Mouse (Mus musculus): ENCODE results near the gene Gm8773.

Gm8773 gene

GRCm38 (mm10) chr5:5573749-5574317 is at the start of gene Gm8773:
Gene Gm8773, plus strand, starts transcription at chr5:5573799.
- H3K27me3 ChIP-seq (ENCODE audit: control insufficient read depth, insufficient read depth, low read length, poor library complexity, severe bottlenecking) = no peaks in the 10 kb centered on the region; the same call in 1 of the 2 replicates
- no peak for DNase-seq (ENCODE audit: low read depth, low spot score)
- H3K36me3 ChIP-seq (ENCODE audit: control insufficient read depth, insufficient read depth, low read length, poor library complexity, severe bottlenecking) = no peaks in the 10 kb centered on the region

- H3K27me3 ChIP-seq (ENCODE audit: control insufficient read depth, insufficient read depth, low read length, poor library complexity, severe bottlenecking) = no peaks in the 10 kb centered on the region
- H3K36me3 ChIP-seq (ENCODE audit: control insufficient read depth, insufficient read depth, low read length, poor library complexity, severe bottlenecking) = no peaks in the 10 kb centered on the region
- DNase-seq (ENCODE audit: low read depth, low spot score) = no peak
Measured at GRCm38 (mm10) chr5:5533656-5534420, 39.8 kb upstream of the Gm8773 start.

DNA sequence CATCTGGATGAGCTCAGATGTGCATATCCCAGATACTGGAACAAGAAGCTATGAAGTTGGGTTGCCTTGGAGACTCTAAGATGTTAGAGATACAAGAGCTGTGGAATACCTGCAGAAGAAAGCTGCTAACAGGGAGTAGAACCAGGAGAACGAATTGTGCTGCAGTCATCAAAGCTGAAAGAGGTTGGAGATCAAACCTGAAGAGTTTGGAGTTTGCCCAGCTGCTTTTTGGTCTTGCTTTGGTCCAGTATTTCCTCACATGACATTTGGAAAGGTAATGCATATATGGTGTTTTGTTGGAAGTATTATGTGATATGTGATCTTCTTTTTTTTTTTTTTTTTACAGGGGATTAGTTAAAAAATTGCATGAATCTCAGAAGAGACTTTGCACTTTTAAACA is 37.5 kb upstream of the Gm8773 start:
- Histone ChIP-seq H3K27me3 (ENCODE audit: control insufficient read depth, insufficient read depth, low read length, poor library complexity, severe bottlenecking) (no peaks in the 10 kb centered on the region), H3K36me3 (ENCODE audit: control insufficient read depth, insufficient read depth, low read length, poor library complexity, severe bottlenecking) (0 out of 2 replicates have a peak, but pooled peaks cover 2% of the 10 kb centered on the region)
- no peak for DNase-seq (ENCODE audit: low read depth, low spot score)

DNA sequence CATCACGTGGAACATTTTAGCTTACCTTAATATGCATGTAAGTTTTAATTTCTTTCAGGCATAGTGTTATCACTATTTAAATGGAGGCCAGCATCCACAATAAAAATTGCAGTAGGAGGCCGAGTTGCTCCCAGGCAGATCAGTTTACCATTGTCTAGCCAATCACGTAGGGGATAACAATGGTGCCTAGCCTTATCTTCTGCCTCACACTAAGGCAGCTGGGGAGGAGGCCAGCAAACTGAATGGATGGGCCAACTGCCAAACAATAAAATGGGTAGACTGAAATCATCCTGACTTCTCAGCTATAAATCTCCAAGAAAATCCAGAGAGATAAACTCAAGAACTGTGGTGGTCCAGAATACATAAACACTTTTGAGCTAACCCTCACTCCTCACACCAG is 33.8 kb upstream of the Gm8773 start:
- DNase-seq (ENCODE audit: low read depth, low spot score) = no peak
- H3K36me3 ChIP-seq (ENCODE audit: control insufficient read depth, insufficient read depth, low read length, poor library complexity, severe bottlenecking) = peaks cover 4% of the 10 kb centered on the region; the same call in 1 of the 2 replicates
- H3K27me3 ChIP-seq (ENCODE audit: control insufficient read depth, insufficient read depth, low read length, poor library complexity, severe bottlenecking) = no peaks in the 10 kb centered on the region

DNA sequence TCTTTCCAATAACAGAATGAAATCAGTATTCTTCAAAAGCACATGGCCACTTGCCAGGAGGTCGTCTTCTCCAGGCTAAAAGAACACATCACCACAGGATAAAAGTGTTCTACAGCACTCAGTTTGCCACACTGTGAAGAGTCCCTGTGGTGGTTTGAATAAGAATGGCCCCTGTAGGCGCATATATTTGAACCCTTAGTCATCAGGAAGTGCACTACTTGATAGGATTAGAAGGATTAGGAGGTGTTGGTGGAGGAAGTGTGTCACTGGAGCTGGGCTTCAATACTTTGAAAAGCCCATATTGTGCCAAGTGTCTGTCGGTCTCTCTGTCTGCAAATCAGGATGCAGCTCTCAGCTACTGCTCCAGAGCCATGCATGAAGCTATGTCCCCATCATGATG is 33.2 kb upstream of the Gm8773 start:
- no peak for DNase-seq (ENCODE audit: low read depth, low spot score)
- H3K27me3 ChIP-seq (ENCODE audit: control insufficient read depth, insufficient read depth, low read length, poor library complexity, severe bottlenecking) = no peaks in the 10 kb centered on the region
- peaks cover 4% of the 10 kb centered on the region; the same call in 1 of the 2 replicates for H3K36me3 ChIP-seq (ENCODE audit: control insufficient read depth, insufficient read depth, low read length, poor library complexity, severe bottlenecking)

DNA sequence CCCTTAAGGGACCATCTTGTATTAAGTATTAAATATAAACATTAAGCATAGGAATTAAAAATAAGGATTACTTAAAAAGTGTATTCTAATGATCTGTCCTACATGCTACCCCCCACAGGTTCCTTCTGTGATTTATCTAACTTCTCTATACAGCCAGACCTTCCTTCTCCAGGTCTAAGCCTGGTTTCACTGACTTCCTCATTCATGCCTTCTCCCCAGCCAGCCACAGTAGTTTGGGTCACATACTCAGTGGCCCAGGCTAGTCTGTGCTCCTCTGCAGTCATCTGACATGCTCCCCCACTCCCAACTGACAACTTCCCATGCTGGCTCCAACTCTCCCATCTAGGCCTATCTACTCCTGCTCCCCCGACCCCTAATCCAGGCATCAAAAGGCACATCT is 22.5 kb upstream of the Gm8773 start:
- Histone ChIP-seq H3K27me3 (ENCODE audit: control insufficient read depth, insufficient read depth, low read length, poor library complexity, severe bottlenecking) (no peaks in the 10 kb centered on the region; the same call in 1 of the 2 replicates), H3K36me3 (ENCODE audit: control insufficient read depth, insufficient read depth, low read length, poor library complexity, severe bottlenecking) (no peaks in the 10 kb centered on the region)
- no peak for DNase-seq (ENCODE audit: low read depth, low spot score)

DNA sequence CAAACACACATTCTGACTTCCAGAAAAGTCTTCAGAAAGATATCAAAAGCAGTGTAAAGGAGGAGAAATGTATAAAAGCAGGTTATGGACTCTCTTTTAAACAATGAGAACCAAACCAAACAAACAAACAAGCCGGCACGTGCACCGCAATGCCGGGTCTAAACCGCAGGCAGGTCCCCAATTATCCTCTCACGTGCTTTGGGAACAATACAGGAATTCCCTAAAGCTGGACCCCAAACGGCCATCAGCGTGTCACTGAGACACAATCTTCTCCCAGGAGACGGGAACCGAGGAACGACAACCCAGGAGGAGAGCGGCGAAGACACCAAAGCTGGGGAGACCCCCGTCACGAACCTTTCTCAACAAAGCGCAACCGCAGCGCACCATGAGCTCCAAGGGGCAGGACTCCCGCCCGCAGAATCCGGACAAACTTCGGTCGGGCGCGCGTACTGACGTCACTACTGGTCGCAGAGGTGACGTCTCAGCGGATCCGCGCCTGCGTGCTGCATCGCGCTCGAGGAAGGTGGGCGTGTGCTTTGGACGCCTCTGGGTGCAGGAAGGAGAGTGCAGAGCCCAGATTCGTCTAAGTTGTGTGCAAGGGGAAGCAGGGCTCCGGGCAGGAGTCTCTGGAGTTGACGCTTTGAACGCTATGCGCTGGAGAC is 14.4 kb upstream of the Gm8773 start, which contains the start of gene Gtpbp10:
Gene Gtpbp10 (minus strand): TSS at position 460 of the 662 bp plus-strand sequence.
- Histone ChIP-seq H3K27me3 (ENCODE audit: control insufficient read depth, insufficient read depth, low read length, poor library complexity, severe bottlenecking) (no peaks in the 10 kb centered on the region), H3K36me3 (ENCODE audit: control insufficient read depth, insufficient read depth, low read length, poor library complexity, severe bottlenecking) (no peaks in the 10 kb centered on the region)
- DNase-seq (ENCODE audit: low read depth, low spot score) = peak; percentile 92

GRCm38 (mm10) chr5:5559798-5560197 is 13.8 kb upstream of the Gm8773 start:
- no peak for DNase-seq (ENCODE audit: low read depth, low spot score)
- Histone ChIP-seq H3K27me3 (ENCODE audit: control insufficient read depth, insufficient read depth, low read length, poor library complexity, severe bottlenecking) (no peaks in the 10 kb centered on the region), H3K36me3 (ENCODE audit: control insufficient read depth, insufficient read depth, low read length, poor library complexity, severe bottlenecking) (no peaks in the 10 kb centered on the region)

- Histone ChIP-seq H3K27me3 (ENCODE audit: control insufficient read depth, insufficient read depth, low read length, poor library complexity, severe bottlenecking) (no peaks in the 10 kb centered on the region), H3K36me3 (ENCODE audit: control insufficient read depth, insufficient read depth, low read length, poor library complexity, severe bottlenecking) (no peaks in the 10 kb centered on the region)
- DNase-seq (ENCODE audit: low read depth, low spot score) = peak; percentile 19
Measured at GRCm38 (mm10) chr5:5561041-5561706, 12.4 kb upstream of the Gm8773 start.

DNA sequence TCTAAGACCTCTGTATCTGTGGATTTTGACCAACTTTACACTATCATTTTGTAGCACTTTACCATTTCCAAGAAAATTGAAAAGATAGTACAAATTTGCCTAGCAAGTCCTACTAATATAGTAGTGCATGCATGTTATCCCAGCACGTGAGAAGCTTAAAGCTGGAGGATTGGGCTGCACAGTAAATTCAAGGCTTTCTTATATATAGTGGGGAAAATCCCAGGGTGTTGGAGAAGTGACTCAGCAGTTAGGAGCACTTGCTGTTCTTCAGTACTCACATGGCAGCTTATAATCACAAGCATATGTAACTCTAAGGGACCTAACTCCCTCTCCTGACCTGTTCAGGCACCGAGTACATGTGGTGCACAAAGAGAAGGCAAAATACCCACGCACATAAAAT is 11.2 kb upstream of the Gm8773 start:
- Histone ChIP-seq H3K27me3 (ENCODE audit: control insufficient read depth, insufficient read depth, low read length, poor library complexity, severe bottlenecking) (no peaks in the 10 kb centered on the region), H3K36me3 (ENCODE audit: control insufficient read depth, insufficient read depth, low read length, poor library complexity, severe bottlenecking) (no peaks in the 10 kb centered on the region)
- no peak for DNase-seq (ENCODE audit: low read depth, low spot score)

DNA sequence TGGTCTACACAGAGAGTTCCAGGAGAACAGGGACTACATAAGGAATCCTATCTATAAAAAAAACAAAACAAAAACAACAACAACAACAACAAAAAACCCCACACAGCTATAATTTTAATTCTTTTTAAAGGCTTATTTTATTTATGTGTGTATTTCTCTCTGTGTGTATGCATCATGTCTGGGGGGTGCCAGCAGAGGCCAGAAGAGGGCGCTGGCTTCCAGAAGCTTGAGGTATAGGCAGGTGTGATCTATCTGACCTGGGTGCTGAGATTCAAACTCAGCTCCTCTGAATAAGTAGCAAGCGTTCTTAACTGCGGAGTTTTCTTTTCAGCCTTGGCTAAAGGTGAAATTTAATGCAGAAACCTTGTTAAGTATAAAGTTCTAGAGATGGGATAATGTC is 14.1 kb downstream of the Gm8773 start:
- no peaks in the 10 kb centered on the region for H3K36me3 ChIP-seq (ENCODE audit: control insufficient read depth, insufficient read depth, low read length, poor library complexity, severe bottlenecking)
- no peak for DNase-seq (ENCODE audit: low read depth, low spot score)
- H3K27me3 ChIP-seq (ENCODE audit: control insufficient read depth, insufficient read depth, low read length, poor library complexity, severe bottlenecking) = no peaks in the 10 kb centered on the region; the same call in 1 of the 2 replicates

DNA sequence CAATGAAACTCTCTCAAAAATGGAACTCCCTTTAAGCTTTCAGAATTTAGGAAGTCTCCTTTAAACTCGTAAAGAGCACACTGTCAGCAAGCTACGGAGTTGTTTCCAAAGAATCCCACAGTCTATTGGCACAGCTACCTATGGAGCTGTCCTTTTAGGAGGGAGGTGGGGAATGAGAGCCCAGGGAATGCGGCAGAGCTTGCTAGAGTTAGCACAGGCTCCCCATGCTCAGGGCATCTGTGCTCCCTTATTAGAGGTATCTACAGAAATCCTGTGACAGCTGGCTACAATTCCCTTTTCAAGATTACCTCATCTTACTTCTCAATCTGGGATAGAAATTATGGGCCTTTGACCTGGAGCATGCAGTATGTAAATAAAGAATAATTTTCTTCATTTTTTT is 36.9 kb downstream of the Gm8773 start:
- H3K27me3 ChIP-seq (ENCODE audit: control insufficient read depth, insufficient read depth, low read length, poor library complexity, severe bottlenecking) = no peaks in the 10 kb centered on the region
- H3K36me3 ChIP-seq (ENCODE audit: control insufficient read depth, insufficient read depth, low read length, poor library complexity, severe bottlenecking) = no peaks in the 10 kb centered on the region
- DNase-seq (ENCODE audit: low read depth, low spot score) = no peak

DNA sequence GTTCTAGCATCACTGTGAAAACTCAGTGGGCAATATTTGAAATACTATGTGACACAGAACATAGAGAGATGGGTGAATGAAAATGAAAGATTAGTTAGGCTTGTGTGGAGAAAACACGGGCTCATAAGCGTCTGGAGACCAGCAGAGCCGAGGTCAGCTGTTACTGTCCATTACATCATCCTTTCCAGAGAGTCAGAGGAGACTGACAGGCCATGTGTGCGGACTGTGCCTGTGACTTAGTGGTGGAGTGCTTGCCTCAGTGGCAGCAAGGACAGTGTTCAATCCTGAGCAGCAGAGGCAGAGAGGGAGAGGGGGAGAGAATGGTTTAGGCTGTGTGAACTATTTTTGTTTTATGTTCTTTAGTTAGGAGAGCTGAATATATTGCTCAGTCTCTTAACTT is 44.7 kb downstream of the Gm8773 start:
- no peaks in the 10 kb centered on the region for H3K27me3 ChIP-seq (ENCODE audit: control insufficient read depth, insufficient read depth, low read length, poor library complexity, severe bottlenecking)
- no peaks in the 10 kb centered on the region for H3K36me3 ChIP-seq (ENCODE audit: control insufficient read depth, insufficient read depth, low read length, poor library complexity, severe bottlenecking)
- DNase-seq (ENCODE audit: low read depth, low spot score) = no peak

DNA sequence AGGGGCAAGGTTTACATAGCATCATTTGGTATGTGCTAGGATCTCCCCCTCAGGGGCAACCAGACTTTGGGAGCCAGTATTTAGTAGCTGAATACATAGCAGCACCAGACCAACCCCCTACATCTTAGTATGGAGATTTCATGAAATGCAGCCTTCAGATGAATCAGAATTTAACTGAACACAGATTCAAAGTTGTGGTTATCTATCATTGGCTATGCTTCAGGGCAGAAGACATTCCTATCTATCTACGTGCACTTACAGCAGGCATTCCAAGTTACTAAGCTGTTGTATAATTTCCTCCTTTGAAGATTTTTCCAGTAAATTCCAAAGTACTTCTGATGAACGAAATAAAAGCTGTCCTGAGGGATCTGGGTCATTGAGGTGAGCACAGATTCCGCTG is 51.9 kb downstream of the Gm8773 start:
- H3K36me3 ChIP-seq (ENCODE audit: control insufficient read depth, insufficient read depth, low read length, poor library complexity, severe bottlenecking) = no peaks in the 10 kb centered on the region
- H3K27me3 ChIP-seq (ENCODE audit: control insufficient read depth, insufficient read depth, low read length, poor library complexity, severe bottlenecking) = no peaks in the 10 kb centered on the region
- no peak for DNase-seq (ENCODE audit: low read depth, low spot score)
